ENCODE assay signal across 8 mouse cellular contexts in the genomic region with DNA sequence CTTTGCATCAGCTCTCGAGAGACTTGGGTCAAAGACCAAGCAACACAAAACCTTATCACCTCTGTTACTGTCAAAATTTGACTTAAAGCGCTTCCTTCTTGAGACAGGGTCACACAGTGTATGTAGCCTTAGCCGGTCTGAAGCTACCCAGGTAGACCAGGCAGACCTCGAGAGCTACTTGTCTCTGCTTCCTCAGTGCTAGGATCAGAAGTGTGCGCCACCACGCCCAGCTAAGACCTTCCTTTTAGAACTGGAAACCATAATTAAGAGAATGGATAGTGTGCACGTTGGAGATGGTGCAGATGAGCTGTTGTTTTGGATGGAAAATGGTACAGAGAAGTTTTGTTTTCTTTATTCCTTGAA. TPM values are rescaled to one million over a fixed set of nuclear protein-coding genes. Genes with fewer than 3 reads are reported as not detected.
DNase-seq lines count a peak whose midpoint lies in the region; ATAC-seq and TF ChIP-seq lines count a peak whose summit lies in the region.

No protein-coding gene starts in this region.

- intact Hi-C loops in gastrocnemius, adult 2 months (cut with DNase I), result loop anchor here (5.0 kb wide), 2 partner anchors 104 to 239 kb away; a partner anchor contains a TSS

- peaks cover 10 to 37% of the 10 kb centered on the region in 2 experiments for H3K4me1 ChIP-seq in CH12.LX (ENCODE audit: control insufficient read depth in 1 of 2, insufficient read depth in 2 of 2)
- peaks cover 19% of the 10 kb centered on the region for H3K4me1 ChIP-seq in forebrain, embryonic 10.5 days
- H3K4me1 ChIP-seq in liver, adult 2 months (ENCODE audit: control insufficient read depth, insufficient read depth, low read length), result peaks cover 29% of the 10 kb centered on the region
- H3K4me1 ChIP-seq in stomach, embryonic 14.5 days (ENCODE audit: control insufficient read depth, insufficient read depth, low read length), result peaks cover 7% of the 10 kb centered on the region

- dilution Hi-C loops in CH12.LX (cut with MboI; ENCODE audit: extremely low pct_ligation_motif_present, extremely low pct_unique_long_range_greater_than_20kb, low sequenced_read_pairs), result no loop called here

- no peaks in the 10 kb centered on the region for H3K27me3 ChIP-seq in CH12.LX (replicated peaks)
- no peaks in the 10 kb centered on the region for H3K27me3 ChIP-seq in forebrain, embryonic 10.5 days (ENCODE audit: poor library complexity, severe bottlenecking)
- H3K27me3 ChIP-seq in liver, adult 2 months (ENCODE audit: control insufficient read depth, insufficient read depth, low read length), result no peaks in the 10 kb centered on the region
- no peaks in the 10 kb centered on the region for H3K27me3 ChIP-seq in stomach, embryonic 14.5 days (ENCODE audit: control insufficient read depth, insufficient read depth, low read length)

- TF ChIP-seq EP300 in CH12.LX (IDR thresholded peaks at IDR 0.05; ENCODE audit: low read length), result no peak

- TF ChIP-seq POLR2A in CH12.LX (IDR thresholded peaks at IDR 0.05; ENCODE audit: low read depth, low read length), result no peak
- no peak for TF ChIP-seq POLR2A in liver, adult 2 months (IDR thresholded peaks at IDR 0.05; ENCODE audit: extremely low read depth, insufficient read depth, low read length)

- peaks cover 33% of the 10 kb centered on the region for H3K79me2 ChIP-seq in CH12.LX (replicated peaks; ENCODE audit: control insufficient read depth, extremely low read depth, insufficient read depth, poor library complexity, severe bottlenecking)
- H3K79me2 ChIP-seq in liver, adult 2 months (ENCODE audit: control insufficient read depth, insufficient read depth, low read length), result peaks cover 13% of the 10 kb centered on the region; the same call in 1 of the 2 replicates

- DNase-seq in gastrocnemius, adult 2 months, result no peak
- no peak for DNase-seq in gastrocnemius, postnatal 4 days (ENCODE audit: low spot score in 2 of 2)
- no peak for DNase-seq in CH12.LX (ENCODE audit: extremely low read depth)
- no peak for DNase-seq in forebrain, embryonic 10.5 days (ENCODE audit: extremely low spot score, low spot score)
- DNase-seq in liver, adult 2 months (ENCODE audit: extremely low read depth, low read depth, low spot score), result no peak
- DNase-seq in adrenal gland, postnatal 4 days (ENCODE audit: low spot score in 2 of 2), result no peak
- DNase-seq in retina, postnatal 1 day, result no peak

- H3K9ac ChIP-seq in CH12.LX (ENCODE audit: insufficient read depth, low read depth), result peak overlapping the region; percentile 75
- H3K9ac ChIP-seq in liver, adult 2 months (ENCODE audit: low read depth, low read length), result peak overlapping the region; percentile 91
- H3K9ac ChIP-seq in stomach, embryonic 14.5 days (replicated peaks; ENCODE audit: low read depth, low read length), result peak overlapping the region; percentile 71

- H3K4me3 ChIP-seq in gastrocnemius, adult 2 months, result peak overlapping the region; percentile 93
- peak overlapping the region; percentile 74 to 91 (median 89) for H3K4me3 ChIP-seq in CH12.LX (replicated peaks in 1 of 3; ENCODE audit: low read depth in 2 of 3, low read length in 2 of 3, poor library complexity in 1 of 3)
- H3K4me3 ChIP-seq in forebrain, embryonic 10.5 days, result peak overlapping the region; percentile 82
- peak overlapping the region; percentile 91 for H3K4me3 ChIP-seq in liver, adult 2 months (ENCODE audit: insufficient read depth, low read depth, low read length)
- H3K4me3 ChIP-seq in stomach, embryonic 14.5 days (ENCODE audit: low read depth, low read length), result peak overlapping the region; percentile 77

- no peak for TF ChIP-seq CTCF in gastrocnemius, adult 2 months (IDR thresholded peaks at IDR 0.05)
- TF ChIP-seq CTCF in CH12.LX (conservative IDR thresholded peaks at IDR 0.05 in 1 of 2, IDR thresholded peaks at IDR 0.05 in 1 of 2; ENCODE audit: low read depth in 2 of 2, low read length in 2 of 2), result no peak
- TF ChIP-seq CTCF in liver, adult 2 months (IDR thresholded peaks at IDR 0.05; ENCODE audit: low read depth, low read length), result no peak

- H3K9me3 ChIP-seq in CH12.LX (replicated peaks; ENCODE audit: low read length), result no peaks in the 10 kb centered on the region
- H3K9me3 ChIP-seq in forebrain, embryonic 10.5 days, result no peaks in the 10 kb centered on the region
- no peaks in the 10 kb centered on the region for H3K9me3 ChIP-seq in stomach, embryonic 14.5 days (ENCODE audit: control insufficient read depth, low read depth, low read length)

- TF ChIP-seq RAD21 in CH12.LX (IDR thresholded peaks at IDR 0.05; ENCODE audit: low read depth, low read length), result no peak

- H3K36me3 ChIP-seq in CH12.LX (replicated peaks in 1 of 2; ENCODE audit: control insufficient read depth in 1 of 2, insufficient read depth in 1 of 2, low read length in 1 of 2), result peaks cover 0 to 7% of the 10 kb centered on the region in 2 experiments
- H3K36me3 ChIP-seq in forebrain, embryonic 10.5 days (replicated peaks), result no peaks in the 10 kb centered on the region
- H3K36me3 ChIP-seq in liver, adult 2 months (ENCODE audit: control insufficient read depth, insufficient read depth, low read length), result no peaks in the 10 kb centered on the region
- H3K36me3 ChIP-seq in stomach, embryonic 14.5 days (ENCODE audit: control insufficient read depth, insufficient read depth, low read length), result no peaks in the 10 kb centered on the region

- peak overlapping the region; percentile 88 for H3K4me2 ChIP-seq in CH12.LX (ENCODE audit: insufficient read depth, low read depth, poor library complexity, severe bottlenecking)
- peak overlapping the region; percentile 61 for H3K4me2 ChIP-seq in stomach, embryonic 14.5 days (replicated peaks; ENCODE audit: low read depth, low read length)

- in situ Hi-C loops in CH12.LX (cut with MboI; ENCODE audit: low pct_ligation_motif_present, low pct_unique_long_range_greater_than_20kb, low sequenced_read_pairs), result no loop called here

- WGBS in forebrain, embryonic 10.5 days, result 7% methylated on average over 7 of the region's 7 CpGs
- 4% methylated on average over 7 of the region's 7 CpGs for WGBS in liver, adult 2 months
- WGBS in stomach, embryonic 14.5 days, result 3% methylated on average over 7 of the region's 7 CpGs

- H3K27ac ChIP-seq in gastrocnemius, adult 2 months, result peak overlapping the region; percentile 98
- H3K27ac ChIP-seq in CH12.LX (ENCODE audit: insufficient read depth, low read depth), result peak overlapping the region; percentile 86
- peak overlapping the region; percentile 93 for H3K27ac ChIP-seq in forebrain, embryonic 10.5 days
- peak overlapping the region; percentile 77 for H3K27ac ChIP-seq in liver, adult 2 months (replicated peaks; ENCODE audit: insufficient read depth, low read depth, low read length)
- peak overlapping the region; percentile 82; the same call in 1 of the 2 replicates for H3K27ac ChIP-seq in stomach, embryonic 14.5 days (ENCODE audit: low read length)

- peak; percentile 50; the same call in 1 of the 2 replicates for ATAC-seq in stomach, embryonic 14.5 days (ENCODE audit: insufficient number of reproducible peaks, insufficient read depth, low FRiP score, low read depth)

TF ChIP-seq in CH12.LX, 34 proteins besides CTCF, POLR2A, EP300 and RAD21:
- no peak for TF ChIP-seq E2F4 (IDR thresholded peaks at IDR 0.05; ENCODE audit: insufficient replicate concordance, low read depth, low read length)

RNA-seq across cellular contexts. Expression of a gene that starts 4.2 kb away (rescaled TPM):
- total RNA-seq in gastrocnemius, adult 2 months (2021), result 10 to 100 TPM; 59.4 to 62.5 TPM
- total RNA-seq in gastrocnemius, postnatal 4 days (2021), result 10 to 100 TPM; 33.9 to 37.3 TPM
- total RNA-seq in CH12.LX (2012; rRNA removed) (25.0 and 37.7 TPM in 2 replicates), CH12.LX (2014; rRNA removed) (20.1 and 23.6 TPM in 2 replicates)
- polyA plus RNA-seq in CH12.LX (2012; ENCODE audit: insufficient read length, low read depth), result 20.5 and 21.2 TPM in 2 replicates
- polyA plus RNA-seq in forebrain, embryonic 10.5 days (2016; fragmentation: Nextera tagmentation; extraction: Ambion mirVana), result 19.0 and 20.9 TPM in 2 replicates
- 178 and 228 TPM in 2 replicates for total RNA-seq in liver, adult 2 months (2014; rRNA removed)
- 166 and 243 TPM in 2 replicates for polyA plus RNA-seq in liver, adult 2 months (2012; rRNA removed)
- polyA plus RNA-seq in stomach, embryonic 14.5 days (2014; fragmentation: Nextera tagmentation; extraction: Ambion mirVana), result 17.4 and 18.9 TPM in 2 replicates
- total RNA-seq in adrenal gland, postnatal 4 days (2021), result 10 to 100 TPM; 48.6 TPM
